Comparison of ENCODE assay signal across 16 mouse cellular contexts in genomic region chr4:133292405-133292804, GRCm38 (mm10). TPM values are rescaled to one million over a fixed set of nuclear protein-coding genes. Genes with fewer than 3 reads are reported as not detected.
DNase-seq lines count a peak whose midpoint lies in the region; ATAC-seq and TF ChIP-seq lines count a peak whose summit lies in the region.
"Had no signal": no experiment of that assay in that cellular context is flagged by ENCODE, and none has a peak within 500 bp of the region (broad histone marks: within the 10 kb centered on the region; RNA-seq: fewer than 3 reads in every experiment).

No protein-coding gene starts in this region.

- no peak for TF ChIP-seq CTCF in forebrain, postnatal 0 days (IDR thresholded peaks at IDR 0.05; ENCODE audit: low read depth)

- H3K9me3 ChIP-seq in forebrain, embryonic 10.5 days, result no peaks in the 10 kb centered on the region
- H3K9me3 ChIP-seq in forebrain, postnatal 0 days (ENCODE audit: low read length), result no peaks in the 10 kb centered on the region
- no peaks in the 10 kb centered on the region for H3K9me3 ChIP-seq in kidney, embryonic 16.5 days (ENCODE audit: low read length)
- H3K9me3 ChIP-seq in embryonic facial prominence, embryonic 12.5 days, result no peaks in the 10 kb centered on the region
- H3K9me3 ChIP-seq: liver, embryonic 12.5 days had no signal

- no peak for DNase-seq in forebrain, embryonic 10.5 days (ENCODE audit: extremely low spot score, low spot score)
- DNase-seq in forebrain, postnatal 0 days, result no peak
- no peak for DNase-seq in kidney, postnatal 10 days
- DNase-seq in mesoderm, embryonic 11.5 days (ENCODE audit: low read depth, low spot score), result peak; percentile 37
- DNase-seq in left cerebral cortex, adult 9 months (ENCODE audit: low spot score in 2 of 2), result no peak
- DNase-seq: adrenal gland, postnatal 10 days; cerebellum, postnatal 25 days; heart, adult 2 months; heart, postnatal 4 days; kidney, postnatal 36 days; lung, postnatal 10 days had no signal

- peaks cover 28% of the 10 kb centered on the region for H3K4me1 ChIP-seq in forebrain, embryonic 10.5 days
- no peaks in the 10 kb centered on the region for H3K4me1 ChIP-seq in forebrain, postnatal 0 days (ENCODE audit: insufficient read depth)
- peaks cover 24% of the 10 kb centered on the region for H3K4me1 ChIP-seq in kidney, embryonic 16.5 days (ENCODE audit: insufficient read depth, low read length)
- peaks cover 17% of the 10 kb centered on the region for H3K4me1 ChIP-seq in embryonic facial prominence, embryonic 12.5 days

- H3K27ac ChIP-seq in forebrain, embryonic 10.5 days, result peak overlapping the region; percentile 82
- H3K27ac ChIP-seq in forebrain, postnatal 0 days (ENCODE audit: low read depth, low read length), result no peak overlapping the region
- peak overlapping the region; percentile 57 for H3K27ac ChIP-seq in kidney, embryonic 16.5 days (ENCODE audit: low read length)
- 0 out of 2 replicates have a peak overlapping the region, but pooled peaks have one; percentile 57 for H3K27ac ChIP-seq in embryonic facial prominence, embryonic 12.5 days
- H3K27ac ChIP-seq: heart, adult 2 months; left cerebral cortex, adult 2 months; liver, embryonic 12.5 days had no signal

- 47% methylated on average over 4 of the region's 4 CpGs for WGBS in forebrain, embryonic 10.5 days
- WGBS in forebrain, postnatal 0 days, result 66% methylated on average over 4 of the region's 4 CpGs
- WGBS in kidney, embryonic 16.5 days, result 76% methylated on average over 4 of the region's 4 CpGs
- 65% methylated on average over 4 of the region's 4 CpGs for WGBS in embryonic facial prominence, embryonic 12.5 days

- H3K4me2 ChIP-seq in forebrain, postnatal 0 days (ENCODE audit: low read depth), result no peak overlapping the region
- no peak overlapping the region for H3K4me2 ChIP-seq in kidney, embryonic 16.5 days (replicated peaks; ENCODE audit: low read depth, low read length)
- no peak overlapping the region for H3K4me2 ChIP-seq in embryonic facial prominence, embryonic 12.5 days (replicated peaks)
- H3K4me2 ChIP-seq: liver, embryonic 12.5 days had no signal

- H3K36me3 ChIP-seq in forebrain, embryonic 10.5 days (replicated peaks), result peaks cover 28% of the 10 kb centered on the region
- H3K36me3 ChIP-seq in forebrain, postnatal 0 days (ENCODE audit: insufficient read depth), result peaks cover 38% of the 10 kb centered on the region
- H3K36me3 ChIP-seq in kidney, embryonic 16.5 days (ENCODE audit: insufficient read depth, low read length), result peaks cover 16% of the 10 kb centered on the region; the same call in 1 of the 2 replicates
- H3K36me3 ChIP-seq in embryonic facial prominence, embryonic 12.5 days, result peaks cover 26% of the 10 kb centered on the region; the same call in 1 of the 2 replicates

- H3K9ac ChIP-seq in forebrain, postnatal 0 days, result no peak overlapping the region
- no peak overlapping the region for H3K9ac ChIP-seq in kidney, embryonic 16.5 days (replicated peaks; ENCODE audit: low read length)
- no peak overlapping the region for H3K9ac ChIP-seq in embryonic facial prominence, embryonic 12.5 days

- peaks cover 21% of the 10 kb centered on the region for H3K27me3 ChIP-seq in forebrain, embryonic 10.5 days (ENCODE audit: poor library complexity, severe bottlenecking)
- H3K27me3 ChIP-seq in forebrain, postnatal 0 days (ENCODE audit: insufficient read depth, low read length), result no peaks in the 10 kb centered on the region
- no peaks in the 10 kb centered on the region for H3K27me3 ChIP-seq in kidney, embryonic 16.5 days (ENCODE audit: insufficient read depth, low read length)
- H3K27me3 ChIP-seq in embryonic facial prominence, embryonic 12.5 days, result 0 out of 2 replicates have a peak, but pooled peaks cover 4% of the 10 kb centered on the region

- ATAC-seq in forebrain, postnatal 0 days, result no peak
- ATAC-seq in kidney, embryonic 16.5 days (ENCODE audit: low FRiP score, low TSS enrichment), result peak; percentile 52
- no peak for ATAC-seq in embryonic facial prominence, embryonic 12.5 days (ENCODE audit: insufficient number of reproducible peaks, insufficient read depth, low FRiP score, low TSS enrichment)
- ATAC-seq in inflammation-experienced regulatory T-cells, adult 6 months, result no peak
- ATAC-seq: liver, embryonic 12.5 days had no signal

- no peak overlapping the region; the same call in 1 of the 2 replicates for H3K4me3 ChIP-seq in forebrain, embryonic 10.5 days
- no peak overlapping the region for H3K4me3 ChIP-seq in forebrain, postnatal 0 days (ENCODE audit: low read depth, low read length)
- H3K4me3 ChIP-seq in kidney, embryonic 16.5 days (ENCODE audit: low read length), result no peak overlapping the region
- no peak overlapping the region for H3K4me3 ChIP-seq in embryonic facial prominence, embryonic 12.5 days
- H3K4me3 ChIP-seq: heart, adult 2 months; left cerebral cortex, adult 2 months; liver, embryonic 12.5 days had no signal

RNA-seq across cellular contexts. Expression of gene Tmem222, which starts 14.8 kb away (rescaled TPM):
- 85.8 and 91.6 TPM in 2 replicates for polyA plus RNA-seq in forebrain, embryonic 10.5 days (2016; fragmentation: Nextera tagmentation; extraction: Ambion mirVana)
- 108 and 125 TPM in 2 replicates for total RNA-seq in forebrain, postnatal 0 days (2014; rRNA removed)
- 146 and 157 TPM in 2 replicates for polyA plus RNA-seq in forebrain, postnatal 0 days (2015; fragmentation: Nextera tagmentation; extraction: Ambion mirVana)
- polyA plus RNA-seq in kidney, embryonic 16.5 days (2015; fragmentation: Nextera tagmentation; extraction: Ambion mirVana), result 90.4 and 97.7 TPM in 2 replicates
- 80.2 and 81.8 TPM in 2 replicates for polyA plus RNA-seq in embryonic facial prominence, embryonic 12.5 days (2016; fragmentation: Nextera tagmentation; extraction: Ambion mirVana)
- polyA plus RNA-seq in inflammation-experienced regulatory T-cells, adult 6 months (2017; shearing (Covaris generic)), result 10 to 100 TPM; 69.3 to 98.0 (median 86.0) TPM

RNA-seq across cellular contexts. Expression of gene Sytl1, which starts 29.5 kb away (rescaled TPM):
- polyA plus RNA-seq in forebrain, embryonic 10.5 days (2016; fragmentation: Nextera tagmentation; extraction: Ambion mirVana), result 0.67 and 1.0 TPM in 2 replicates
- total RNA-seq in forebrain, postnatal 0 days (2014; rRNA removed), result 0.69 TPM in 1 of 2 replicates, not detected in the other
- polyA plus RNA-seq in forebrain, postnatal 0 days (2015; fragmentation: Nextera tagmentation; extraction: Ambion mirVana), result 0.14 and 0.52 TPM in 2 replicates
- 1.1 and 1.5 TPM in 2 replicates for polyA plus RNA-seq in kidney, embryonic 16.5 days (2015; fragmentation: Nextera tagmentation; extraction: Ambion mirVana)
- polyA plus RNA-seq in embryonic facial prominence, embryonic 12.5 days (2016; fragmentation: Nextera tagmentation; extraction: Ambion mirVana), result 2.3 and 2.8 TPM in 2 replicates
- 10 to 100 TPM; 18.3 to 62.3 (median 43.8) TPM for polyA plus RNA-seq in inflammation-experienced regulatory T-cells, adult 6 months (2017; shearing (Covaris generic))

RNA-seq across cellular contexts. Expression of gene Map3k6, which starts 51.8 kb away (rescaled TPM):
- 1.7 and 1.8 TPM in 2 replicates for polyA plus RNA-seq in forebrain, embryonic 10.5 days (2016; fragmentation: Nextera tagmentation; extraction: Ambion mirVana)
- 4.7 and 7.2 TPM in 2 replicates for total RNA-seq in forebrain, postnatal 0 days (2014; rRNA removed)
- 4.3 and 4.4 TPM in 2 replicates for polyA plus RNA-seq in forebrain, postnatal 0 days (2015; fragmentation: Nextera tagmentation; extraction: Ambion mirVana)
- 3.8 TPM in 2 replicates for polyA plus RNA-seq in kidney, embryonic 16.5 days (2015; fragmentation: Nextera tagmentation; extraction: Ambion mirVana)
- polyA plus RNA-seq in embryonic facial prominence, embryonic 12.5 days (2016; fragmentation: Nextera tagmentation; extraction: Ambion mirVana), result 2.6 and 2.7 TPM in 2 replicates
- polyA plus RNA-seq in inflammation-experienced regulatory T-cells, adult 6 months (2017; shearing (Covaris generic)), result under 1 TPM in 1 of 3 experiments, not detected in 2; 0.57 TPM
